Mouse (Mus musculus): ENCODE results near the gene Cd68. TPM values are rescaled to one million over a fixed set of nuclear protein-coding genes. Genes with fewer than 3 reads are reported as not detected.
A peak's percentile ranks its signal among the peaks of the same experiment; 100 is the strongest.

Cd68 gene
- total RNA-seq, 2 experiments from 2014 or later: 13.5 to 13.8 TPM

GRCm38 (mm10) chr11:69697396-69697795 lies 31.4 kb upstream of the Cd68 start:
- no peak for DNase-seq (ENCODE audit: low spot score in 2 of 2)
- intact Hi-C loops (cut with DNase I): no loop called here

DNA sequence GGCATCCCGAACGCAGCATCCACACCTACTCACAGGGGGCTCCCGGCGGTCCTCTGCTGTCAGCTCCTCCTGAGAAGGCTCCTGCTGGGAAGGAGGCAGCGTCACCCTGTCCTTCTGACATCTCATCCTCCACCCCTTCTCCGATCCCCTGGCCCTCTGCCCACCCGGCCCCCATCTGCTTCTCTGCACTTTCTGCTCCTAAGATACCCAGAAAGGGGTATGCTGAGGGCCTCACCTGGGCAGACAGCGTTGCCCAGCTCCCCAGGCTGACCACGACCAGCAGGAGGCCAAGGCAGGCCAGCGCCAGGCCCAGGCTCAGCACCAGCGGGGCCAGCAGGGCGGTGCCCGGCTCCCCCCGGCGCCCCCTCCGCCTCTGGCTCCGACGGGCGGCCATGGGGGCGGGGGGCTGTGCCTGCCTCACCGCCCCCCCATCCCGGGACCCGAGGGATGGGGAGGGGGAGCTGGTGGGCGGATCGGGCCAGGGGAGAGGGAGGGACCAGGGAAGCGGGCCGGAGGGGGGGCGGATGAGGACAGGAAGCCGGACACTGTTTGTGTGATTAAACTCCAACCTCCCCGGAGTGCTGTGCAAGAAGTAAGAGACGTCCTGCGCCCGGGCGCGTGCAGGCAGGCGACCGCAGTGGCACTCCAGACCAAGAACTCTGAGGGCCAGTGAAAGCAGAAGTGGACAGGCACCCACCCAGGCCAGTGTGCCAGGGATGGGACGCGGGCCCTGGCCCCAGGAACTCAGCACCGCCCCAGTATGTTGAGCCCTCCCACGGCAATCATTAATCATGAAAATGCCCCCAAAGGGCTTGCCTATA lies 29.6 kb upstream of the Cd68 start, which contains the start of the genes Tnfsf12 and Tnfsfm13:
Gene Tnfsf12, minus strand, starts transcription at position 489 of the 821 bp plus-strand sequence.
Gene Tnfsfm13, minus strand, starts transcription at position 738 of the 821 bp plus-strand sequence.
- peak in 1 of 2 experiments; percentile 53 for DNase-seq (ENCODE audit: low spot score in 2 of 2)
- intact Hi-C loops (cut with DNase I): no loop called here

DNA sequence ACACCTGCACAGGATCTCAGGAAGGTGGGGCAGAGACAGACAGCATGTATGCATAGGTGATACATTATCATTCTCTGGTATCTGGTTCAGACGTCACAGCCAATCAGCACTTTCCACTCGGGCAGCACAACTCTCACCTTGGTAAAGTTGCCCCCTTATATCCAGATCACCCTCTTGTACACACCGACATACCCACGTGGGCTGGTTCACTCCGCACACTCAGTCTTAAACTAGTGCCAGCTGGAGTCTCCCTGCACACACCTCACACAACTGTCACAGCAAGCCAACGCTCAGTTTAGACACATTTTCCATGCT lies 29.1 kb upstream of the Cd68 start:
- intact Hi-C loops (cut with DNase I): no loop called here
- DNase-seq (ENCODE audit: low spot score in 2 of 2): peak in 1 of 2 experiments; percentile 73

- intact Hi-C loops (cut with DNase I): no loop called here
- DNase-seq (ENCODE audit: low spot score in 2 of 2): no peak
Observed at GRCm38 (mm10) chr11:69693421-69693965, 27.5 kb upstream of the Cd68 start.

DNA sequence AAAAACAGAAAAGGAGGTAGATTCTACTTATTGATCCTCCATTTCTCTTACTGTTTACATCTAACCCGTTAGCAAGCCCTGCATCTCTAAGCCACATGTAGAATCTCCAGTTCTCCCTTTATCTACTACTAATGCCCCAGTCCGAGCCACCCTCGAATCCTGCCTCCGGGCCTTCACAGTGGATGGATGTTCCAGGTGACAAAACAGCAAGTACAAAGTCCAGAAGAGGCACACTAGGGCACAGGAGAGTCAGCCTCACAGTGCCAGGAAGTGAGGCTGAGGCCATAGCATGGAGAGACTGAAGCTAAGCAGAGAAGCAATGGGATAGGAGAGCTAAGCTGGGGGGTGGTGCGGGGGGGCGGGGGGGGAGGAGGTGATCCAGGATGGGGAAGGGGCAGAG lies 26.9 kb upstream of the Cd68 start:
- intact Hi-C loops (cut with DNase I): no loop called here
- no peak for DNase-seq (ENCODE audit: low spot score in 2 of 2)

DNA sequence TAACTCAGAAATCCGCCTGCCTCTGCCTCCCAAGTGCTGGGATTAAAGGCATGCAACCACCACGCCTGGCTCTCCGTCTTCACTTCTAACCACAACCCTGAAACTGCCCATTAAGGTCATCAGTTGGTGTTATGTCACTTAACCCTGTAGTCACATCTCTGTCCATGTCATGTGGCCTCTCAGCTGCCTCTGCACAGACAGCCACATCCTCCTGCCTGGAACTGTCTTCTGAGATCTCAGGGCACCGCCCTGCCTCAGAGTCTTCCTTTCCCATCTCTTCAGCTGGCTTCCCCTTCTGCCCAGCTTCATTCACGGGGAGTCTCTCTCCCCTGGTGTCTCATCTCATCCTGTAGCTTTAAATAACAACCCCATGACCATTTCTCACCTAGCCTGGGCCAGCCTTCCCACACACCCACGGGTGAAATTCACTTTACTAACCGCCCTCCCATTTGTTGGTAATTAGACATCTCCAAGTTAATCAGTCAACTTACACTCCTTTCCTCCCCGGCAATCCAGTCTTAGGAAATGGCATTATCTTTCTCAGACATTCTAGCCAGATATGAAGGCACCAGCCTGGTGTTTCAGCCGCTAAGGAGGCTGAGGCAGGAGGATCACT lies 26.4 kb upstream of the Cd68 start:
- no peak for DNase-seq (ENCODE audit: low spot score in 2 of 2)
- intact Hi-C loops (cut with DNase I): no loop called here

GRCm38 (mm10) chr11:69689891-69690290 lies 23.9 kb upstream of the Cd68 start:
- DNase-seq (ENCODE audit: low spot score in 2 of 2): no peak
- intact Hi-C loops (cut with DNase I): loop anchor here (10.0 kb wide), 1 partner anchor 185 kb away; the partner anchor contains the start of gene Tmem95

GRCm38 (mm10) chr11:69687061-69687460 lies 21.1 kb upstream of the Cd68 start:
- DNase-seq (ENCODE audit: low spot score in 2 of 2): no peak
- intact Hi-C loops (cut with DNase I): loop anchor here (10.0 kb wide), 1 partner anchor 188 kb away; the partner anchor contains the start of gene Tmem95

DNA sequence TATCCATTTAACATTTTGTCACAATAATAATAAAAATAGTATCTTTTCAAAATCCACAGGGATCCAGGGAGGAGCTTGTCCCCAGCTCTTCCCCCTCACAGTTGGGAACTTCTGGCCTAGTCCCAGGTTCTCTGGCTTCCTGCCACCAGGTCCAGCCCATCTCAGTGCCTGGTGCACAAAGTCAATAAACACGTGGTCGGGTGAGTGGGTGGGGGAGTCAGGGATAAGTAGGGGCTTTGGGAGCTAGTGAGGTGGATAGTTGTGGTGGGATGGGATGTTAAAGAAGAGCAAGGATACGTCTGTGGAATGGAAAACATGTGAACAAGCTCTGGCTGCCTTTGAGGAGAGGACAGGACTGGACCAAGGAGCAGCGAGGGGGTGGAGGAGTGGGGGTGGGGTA lies 20.4 kb upstream of the Cd68 start:
- DNase-seq (ENCODE audit: low spot score in 2 of 2): peak in 1 of 2 experiments; percentile 49
- intact Hi-C loops (cut with DNase I): loop anchor here (10.0 kb wide), 1 partner anchor 188 kb away; the partner anchor contains the start of gene Tmem95

- DNase-seq (ENCODE audit: low spot score in 2 of 2): peak in 1 of 2 experiments; percentile 41
- intact Hi-C loops (cut with DNase I): loop anchor here (10.0 kb wide), 1 partner anchor 189 kb away; the partner anchor contains the start of gene Tmem95
Observed at GRCm38 (mm10) chr11:69685526-69686148, 19.7 kb upstream of the Cd68 start, which contains the start of gene Tnfsf13. Gene Tnfsf13, minus strand, starts transcription at chr11:69685784.

GRCm38 (mm10) chr11:69684936-69685335 lies 19.0 kb upstream of the Cd68 start:
- no peak for DNase-seq (ENCODE audit: low spot score in 2 of 2)
- intact Hi-C loops (cut with DNase I): loop anchor here (10.0 kb wide), 1 partner anchor 190 kb away; the partner anchor contains the start of gene Tmem95

DNA sequence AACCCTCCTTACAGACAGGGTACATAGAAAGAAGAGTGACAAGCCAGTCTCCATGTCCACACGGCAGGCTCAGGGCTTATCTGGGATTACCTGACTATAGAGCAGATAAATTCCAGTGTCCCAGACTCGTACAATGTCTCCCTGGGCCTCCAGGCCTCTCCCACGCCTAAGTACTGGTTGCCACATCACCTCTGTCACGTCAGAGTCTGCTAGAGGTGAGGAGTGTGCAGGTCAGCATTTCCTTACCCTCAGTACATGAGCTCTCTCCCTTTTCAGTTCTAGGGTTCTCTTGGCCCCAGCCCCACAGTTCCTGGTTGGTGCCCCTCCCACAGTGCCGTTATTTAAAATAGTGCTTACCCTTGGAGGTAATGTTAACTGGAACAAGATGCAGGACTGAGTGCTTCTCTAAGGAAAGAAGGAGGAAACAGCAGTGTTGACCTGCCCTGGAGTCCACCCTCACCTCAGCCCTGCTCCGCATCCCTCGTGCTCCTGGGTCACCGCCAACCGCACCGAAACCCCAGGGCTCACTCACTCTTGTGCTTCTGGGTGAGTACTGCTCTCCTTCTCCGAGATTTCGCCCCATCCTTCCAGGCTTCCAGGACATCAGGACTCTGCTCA lies 18.3 kb upstream of the Cd68 start:
- intact Hi-C loops (cut with DNase I): loop anchor here (10.0 kb wide), 1 partner anchor 191 kb away; the partner anchor contains the start of gene Tmem95
- no peak for DNase-seq (ENCODE audit: low spot score in 2 of 2)

DNA sequence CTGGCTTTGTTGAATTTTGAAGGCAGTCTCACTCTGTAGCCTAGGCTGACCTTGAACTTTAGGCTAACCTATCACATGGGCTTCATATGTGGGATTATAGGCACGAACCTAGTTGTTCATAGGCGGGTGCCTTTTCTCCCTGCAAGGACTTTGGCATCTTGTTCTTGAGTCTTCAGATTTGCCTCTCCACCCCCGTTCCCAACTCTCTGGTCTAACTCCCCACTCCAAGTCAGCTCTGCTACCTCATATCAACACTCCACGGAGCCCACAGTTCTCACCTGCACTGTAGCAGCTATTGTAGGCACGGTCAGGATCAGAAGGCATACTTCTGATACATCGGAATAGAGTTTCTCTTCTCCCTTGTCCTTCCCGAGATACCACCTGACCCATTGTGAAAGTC lies 17.6 kb upstream of the Cd68 start:
- DNase-seq (ENCODE audit: low spot score in 2 of 2): no peak
- intact Hi-C loops (cut with DNase I): loop anchor here (2.0 to 10.0 kb wide), 2 partner anchors 75 to 191 kb away; partner anchors contain the start of genes Polr2a and Tmem95

- intact Hi-C loops (cut with DNase I): loop anchor here (2.0 to 10.0 kb wide), 2 partner anchors 76 to 192 kb away; partner anchors contain the start of genes Polr2a and Tmem95
Observed at GRCm38 (mm10) chr11:69682840-69683533, 17.0 kb upstream of the Cd68 start.

DNA sequence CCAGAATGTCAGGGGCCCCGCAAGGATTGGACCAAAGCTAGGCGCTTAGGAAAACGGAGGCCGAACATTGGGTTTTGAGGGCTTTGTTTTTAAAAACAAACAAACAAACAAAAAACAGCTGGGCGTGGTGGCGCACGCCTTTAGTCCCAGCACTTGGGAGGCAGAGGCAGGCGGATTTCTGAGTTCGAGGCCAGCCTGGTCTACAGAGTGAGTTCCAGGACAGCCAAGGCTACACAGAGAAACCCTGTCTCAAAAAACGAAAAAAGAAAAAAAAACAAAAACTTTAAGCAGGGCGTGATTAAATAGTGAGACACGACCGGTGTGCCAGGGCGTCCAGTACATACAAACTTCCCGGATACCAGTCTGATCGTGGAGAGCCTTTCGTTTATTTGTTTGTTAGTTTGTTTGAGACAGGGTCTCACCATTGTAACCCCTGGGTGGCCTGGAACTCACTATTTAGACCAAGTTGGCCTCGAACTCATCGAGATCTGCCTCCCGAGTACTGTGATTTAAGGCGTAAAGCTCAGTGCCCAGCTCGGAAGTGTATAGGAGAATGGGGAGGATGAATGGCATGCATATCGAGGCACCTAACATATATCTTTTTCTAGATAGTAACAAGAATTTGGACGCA lies 16.4 kb upstream of the Cd68 start:
- intact Hi-C loops (cut with DNase I): loop anchor here (2.0 to 10.0 kb wide), 2 partner anchors 76 to 192 kb away; partner anchors contain the start of genes Polr2a and Tmem95
- no peak for DNase-seq (ENCODE audit: low spot score in 2 of 2)

More at GRCm38 (mm10) chr11:69682840-69683533, 17.0 kb upstream of the Cd68 start:
- peak; percentile 91 to 94 for DNase-seq (ENCODE audit: low spot score in 2 of 2)

DNA sequence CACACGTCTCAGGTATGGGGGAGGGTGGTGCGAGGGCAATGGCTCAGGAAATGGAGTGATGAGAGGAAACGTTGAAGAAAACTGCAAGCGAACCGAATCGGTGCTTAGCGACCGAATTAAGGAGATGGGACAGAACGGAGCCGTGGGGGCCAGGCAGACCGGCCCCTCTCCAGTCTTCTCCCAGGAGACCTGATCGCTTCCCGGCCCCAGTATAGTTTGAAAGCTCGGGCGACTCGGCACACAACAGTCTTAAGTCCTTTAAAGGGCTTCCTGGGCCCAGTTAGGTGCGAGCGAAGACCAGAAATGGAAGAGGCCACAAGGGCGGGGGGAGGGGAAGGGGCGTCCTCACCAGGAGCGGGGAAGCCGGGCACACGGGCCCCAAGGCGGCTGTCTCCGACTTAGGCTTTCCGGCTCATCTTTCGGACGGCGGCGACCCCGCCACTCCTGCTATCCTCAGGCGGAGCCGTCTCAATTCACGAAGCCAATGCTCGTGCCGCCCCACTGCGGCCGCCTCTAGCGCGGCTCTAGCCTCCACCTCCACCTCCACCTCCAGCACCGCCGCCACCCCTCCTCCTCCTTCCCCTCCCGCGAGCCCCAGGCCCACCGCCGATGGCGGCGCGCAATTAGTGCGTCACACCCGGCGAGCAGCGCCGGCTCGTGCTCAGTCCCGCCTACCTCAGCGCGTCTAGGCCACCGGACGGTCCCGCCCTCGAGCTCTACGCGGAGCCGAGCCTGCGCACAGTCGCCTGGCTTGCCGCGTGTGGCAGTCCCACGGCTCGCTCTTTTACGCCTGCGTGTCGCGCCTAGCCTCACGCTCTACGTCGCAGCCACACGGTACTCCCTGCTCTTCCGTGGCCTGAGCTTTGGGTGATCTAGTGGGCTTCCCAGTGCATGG lies 15.6 kb upstream of the Cd68 start, which contains the start of gene Senp3:
Gene Senp3, minus strand, starts transcription at position 771 of the 895 bp plus-strand sequence.
- DNase-seq (ENCODE audit: low spot score in 2 of 2): peak; percentile 98
- intact Hi-C loops (cut with DNase I): loop anchor here (2.0 to 10.0 kb wide), 2 partner anchors 77 to 193 kb away; partner anchors contain the start of genes Polr2a and Tmem95
